Mouse (Mus musculus) thymus, postnatal 4 days (tissue): ENCODE measurements at regions not wholly inside any gene's neighbourhood (a gene's known extent, or its start where the extent isn't known, plus 50 kb on each side); places are given as distances from the start of the nearest gene placed in this dataset.

Experiments
- DNase-seq: peaks from one replicate; pipeline ENCODE4 v3.0.0; 2021

GRCm38 (mm10) chr17:81180813-81181424, 116.0 kb upstream of the Thumpd2 start:
- no peak for DNase-seq

GRCm38 (mm10) chr17:81176306-81176705, 111.4 kb upstream of the Thumpd2 start:
- no peak for DNase-seq

GRCm38 (mm10) chr17:81175877-81176276, 111.0 kb upstream of the Thumpd2 start:
- no peak for DNase-seq

- DNase-seq = no peak
Measured at GRCm38 (mm10) chr17:81172943-81173342, 108.1 kb upstream of the Thumpd2 start.

DNA sequence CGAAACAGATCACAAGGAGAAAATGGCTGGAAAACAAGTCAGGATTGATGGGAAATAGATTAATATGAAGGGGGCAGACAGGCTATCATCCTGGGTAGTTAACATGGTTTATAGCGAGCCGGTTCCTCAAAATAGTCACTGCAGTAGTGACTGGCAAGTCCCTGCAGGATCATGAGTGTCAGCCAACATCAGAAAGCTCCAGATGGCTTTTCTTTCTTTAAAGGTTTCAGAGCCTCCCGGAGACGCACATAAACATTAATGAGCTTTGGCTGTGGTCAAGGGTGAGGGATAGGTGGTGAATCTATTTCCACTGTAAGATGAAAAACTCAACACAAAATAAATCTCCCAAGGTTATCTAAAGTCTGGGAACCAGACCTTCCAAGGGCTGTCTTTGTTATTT, 104.2 kb upstream of the Thumpd2 start:
- no peak for DNase-seq

DNA sequence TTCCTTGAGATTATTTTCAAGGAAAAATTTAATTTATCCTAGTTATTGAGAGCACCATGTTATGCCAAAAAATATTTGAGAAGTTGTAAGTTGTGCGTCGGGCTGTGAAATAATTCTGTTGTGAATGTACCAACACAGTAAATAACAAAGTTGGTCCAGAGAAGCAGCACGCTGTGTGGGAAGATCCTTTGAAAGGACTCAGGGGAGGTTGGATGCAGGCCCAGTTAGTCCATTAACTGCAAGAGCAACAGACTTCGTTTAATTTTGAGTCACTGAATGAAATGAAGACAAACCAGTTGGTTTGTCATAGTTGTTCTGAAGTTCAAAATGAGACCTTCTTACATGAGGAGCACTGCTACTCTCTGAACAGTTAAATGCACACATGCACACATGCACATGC, 85.8 kb upstream of the Thumpd2 start:
- no peak for DNase-seq

DNA sequence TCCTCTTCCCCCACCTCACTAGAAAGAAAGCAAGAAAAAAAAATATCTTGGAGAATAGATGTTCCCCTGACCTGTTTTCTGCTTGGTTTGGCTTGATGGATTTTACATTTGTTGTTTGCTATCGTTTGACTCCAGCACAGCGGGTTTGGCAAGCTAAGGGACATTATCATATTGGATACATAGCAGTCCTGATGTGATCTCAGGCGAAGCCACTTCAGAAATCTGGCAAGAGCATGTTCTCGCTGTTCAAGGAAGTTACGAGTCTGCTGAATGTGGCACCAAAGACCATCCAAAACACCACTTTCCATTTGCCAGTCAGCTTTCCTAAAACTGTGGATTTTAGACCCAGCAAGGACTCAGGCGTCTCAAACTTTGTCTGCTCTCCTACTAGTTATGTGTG, 69.8 kb upstream of the Thumpd2 start:
- no peak for DNase-seq

GRCm38 (mm10) chr17:81133227-81133626, 68.3 kb upstream of the Thumpd2 start:
- DNase-seq = no peak
